Mouse (Mus musculus) left cerebral cortex, adult 2 months (tissue): ENCODE data around the gene Hapln4. TPM values are rescaled to one million over a fixed set of nuclear protein-coding genes. Genes with fewer than 3 reads are reported as not detected.

Source experiments
- DNase-seq, 2 experiments: peaks; one replicate each; pipeline ENCODE4 v3.0.0; 2021 to 2022; ENCODE audit warnings: low spot score in 2 of 2, mixed read lengths in 1 of 2; ENCODE audit errors: extremely low spot score in 1 of 2
- H3K27ac ChIP-seq: fragments of 200-600 bp; 2 replicates; pipeline ENCODE4 v1.8.1; 2022
- H3K4me3 ChIP-seq: fragments of 200-600 bp; 2 replicates; pipeline ENCODE4 v1.8.1; 2022
- CTCF ChIP-seq: fragments of 200-600 bp; IDR thresholded peaks from 2 replicates; pipeline ENCODE4 v1.8.1; 2022; ENCODE audit warnings: antibody characterized with exemption, mild to moderate bottlenecking, moderate library complexity
- intact Hi-C: fragments of 180-260 bp; cut with DNase I; formaldehyde crosslinking; loops from one replicate; pipeline ENCODE4 v1.15.1; 2025
- total RNA-seq, 2 experiments: library from RNA; stranded (reverse); gene quantifications; 2 replicates each; pipeline ENCODE4 v1.2.3; 2021

The Hapln4 gene
- total RNA-seq, 2 experiments from 2014 or later = 101 to 106 TPM

DNA sequence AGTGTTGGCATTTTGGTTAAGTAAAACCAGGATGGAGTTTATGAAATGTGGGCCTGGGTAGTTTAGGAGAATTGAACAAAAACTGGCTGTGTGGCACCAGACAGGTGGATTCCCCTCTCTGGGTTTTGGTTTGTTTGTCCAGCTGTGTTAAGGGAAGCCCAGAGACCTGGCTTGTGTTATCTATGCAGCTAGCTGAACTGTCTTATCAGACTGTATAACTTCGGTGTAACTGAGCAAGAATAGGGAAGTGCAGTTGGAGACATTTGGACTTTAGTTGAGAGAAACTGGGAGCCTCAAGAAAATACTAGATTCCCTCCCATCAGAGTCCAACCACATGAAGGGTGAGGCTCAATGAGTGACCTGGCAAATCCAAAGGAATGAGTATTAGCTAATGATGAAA is 9.6 kb upstream of the Hapln4 start:
- intact Hi-C loops = no loop called here
- no peak for DNase-seq
- Histone ChIP-seq H3K27ac (no peak overlapping the region), H3K4me3 (no peak overlapping the region)
- TF ChIP-seq CTCF = no peak

DNA sequence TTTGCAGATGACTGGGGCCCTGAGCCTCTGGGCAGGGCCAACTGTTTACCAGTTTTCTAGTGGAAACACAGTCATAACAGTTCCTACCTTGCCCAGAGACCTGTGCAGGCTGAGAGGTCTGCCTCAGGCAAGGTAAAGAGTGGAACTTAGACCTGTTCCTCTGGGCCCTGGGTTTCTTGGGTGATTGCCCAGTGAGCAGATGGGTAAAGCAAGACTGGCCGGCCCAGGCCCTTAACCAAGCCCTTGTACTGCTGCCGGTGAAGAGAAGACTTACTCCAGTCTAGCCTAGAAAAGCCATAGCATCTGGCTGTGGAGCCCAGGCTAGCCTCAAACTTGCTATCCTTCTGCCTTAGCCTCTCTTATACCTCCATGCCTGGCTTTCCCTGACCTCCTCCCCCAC is 1.3 kb upstream of the Hapln4 start:
- no peak overlapping the region for H3K27ac ChIP-seq
- TF ChIP-seq CTCF = no peak
- no peak for DNase-seq
- intact Hi-C loops = no loop called here
- H3K4me3 ChIP-seq = no peak overlapping the region

DNA sequence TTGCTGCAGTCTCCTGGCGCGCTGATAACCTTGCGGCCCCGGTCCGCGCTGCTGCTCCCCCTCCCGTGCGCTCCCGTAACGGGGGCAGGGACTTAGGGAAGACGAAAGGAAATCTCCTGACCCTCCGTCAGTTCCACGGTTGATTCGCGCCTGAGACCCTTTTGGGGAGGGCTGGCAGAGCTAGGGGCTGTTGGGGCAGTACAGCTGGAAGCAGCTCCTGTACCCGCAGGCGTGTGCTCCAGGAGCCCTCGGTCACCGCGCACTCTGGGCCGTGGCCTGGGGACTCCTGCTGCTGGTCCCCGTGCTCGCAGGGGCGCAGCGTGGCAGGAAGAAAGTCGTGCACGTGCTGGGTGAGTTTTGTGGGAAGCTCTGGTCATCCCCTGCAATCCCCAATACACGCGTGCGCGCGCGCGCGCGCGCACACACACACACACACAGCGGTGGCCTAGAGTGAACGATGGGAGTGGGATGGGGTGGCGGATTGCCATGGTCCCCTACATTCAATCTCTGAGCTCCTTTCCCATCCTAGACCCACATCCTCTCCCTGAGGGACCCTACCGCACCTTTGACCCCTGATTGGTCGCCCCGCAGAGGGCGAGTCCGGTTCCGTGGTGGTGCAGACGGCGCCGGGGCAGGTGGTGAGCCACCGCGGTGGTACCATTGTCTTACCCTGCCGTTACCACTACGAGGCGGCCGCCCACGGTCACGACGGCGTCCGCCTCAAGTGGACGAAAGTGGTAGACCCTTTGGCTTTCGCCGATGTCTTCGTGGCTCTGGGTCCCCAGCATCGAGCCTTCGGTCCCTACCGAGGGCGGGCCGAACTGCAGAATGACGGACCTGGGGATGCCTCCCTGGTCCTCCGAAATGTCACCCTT is 1.2 kb downstream of the Hapln4 start:
- TF ChIP-seq CTCF = peak; percentile 12
- Histone ChIP-seq H3K4me3 (peak overlapping the region; percentile 57), H3K27ac (peak overlapping the region; percentile 45)
- intact Hi-C loops = no loop called here
- peak in 1 of 2 experiments; percentile 36 for DNase-seq

DNA sequence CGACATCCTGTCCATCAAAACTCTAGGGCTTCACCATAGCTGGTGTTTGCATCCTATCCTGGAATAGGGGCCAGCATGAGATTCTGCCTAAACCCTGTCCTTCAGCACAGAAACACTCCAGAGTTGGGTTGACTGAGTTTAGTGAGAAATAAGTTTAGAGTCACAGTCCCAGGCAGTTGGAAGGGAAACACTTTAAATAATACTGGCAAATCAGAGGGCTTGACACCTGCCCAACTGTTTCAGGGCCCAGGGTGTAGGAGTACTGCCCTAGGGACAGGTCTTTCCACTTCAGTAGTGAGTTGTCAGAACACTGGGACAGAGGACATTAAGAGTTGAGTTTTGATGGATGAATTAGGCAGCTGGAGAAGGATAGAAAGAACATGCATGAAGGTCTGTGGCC is 2.9 kb downstream of the Hapln4 start:
- intact Hi-C loops = loop anchor here (2.0 kb wide), 1 partner anchor 35 kb away; the partner anchor contains the start of gene Ncan
- Histone ChIP-seq H3K4me3 (no peak overlapping the region), H3K27ac (no peak overlapping the region)
- TF ChIP-seq CTCF = no peak
- DNase-seq = no peak

DNA sequence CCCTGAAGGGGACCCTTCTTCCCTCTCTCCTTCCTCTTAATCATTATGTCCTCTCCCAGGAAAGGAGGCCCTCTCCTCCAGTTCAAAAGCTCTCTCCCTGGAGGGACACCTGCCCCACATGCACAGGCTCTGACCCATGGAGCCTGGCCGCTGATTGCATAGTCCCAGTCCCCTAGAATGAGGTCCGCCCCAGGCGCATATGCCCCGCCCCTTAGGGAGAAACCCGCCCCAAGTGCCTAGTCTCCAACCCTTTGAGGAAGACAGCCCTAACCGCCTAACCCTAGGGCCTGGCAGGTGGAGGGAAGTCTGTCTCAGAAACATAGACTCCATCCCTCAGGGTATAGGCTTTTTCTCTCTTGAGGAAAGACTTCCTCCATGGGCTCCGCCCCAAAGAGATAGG is 4.0 kb downstream of the Hapln4 start:
- no peak for DNase-seq
- TF ChIP-seq CTCF = no peak
- Histone ChIP-seq H3K4me3 (no peak overlapping the region), H3K27ac (no peak overlapping the region)
- intact Hi-C loops = loop anchor here (2.0 kb wide), 1 partner anchor 34 kb away; the partner anchor contains the start of gene Ncan

DNA sequence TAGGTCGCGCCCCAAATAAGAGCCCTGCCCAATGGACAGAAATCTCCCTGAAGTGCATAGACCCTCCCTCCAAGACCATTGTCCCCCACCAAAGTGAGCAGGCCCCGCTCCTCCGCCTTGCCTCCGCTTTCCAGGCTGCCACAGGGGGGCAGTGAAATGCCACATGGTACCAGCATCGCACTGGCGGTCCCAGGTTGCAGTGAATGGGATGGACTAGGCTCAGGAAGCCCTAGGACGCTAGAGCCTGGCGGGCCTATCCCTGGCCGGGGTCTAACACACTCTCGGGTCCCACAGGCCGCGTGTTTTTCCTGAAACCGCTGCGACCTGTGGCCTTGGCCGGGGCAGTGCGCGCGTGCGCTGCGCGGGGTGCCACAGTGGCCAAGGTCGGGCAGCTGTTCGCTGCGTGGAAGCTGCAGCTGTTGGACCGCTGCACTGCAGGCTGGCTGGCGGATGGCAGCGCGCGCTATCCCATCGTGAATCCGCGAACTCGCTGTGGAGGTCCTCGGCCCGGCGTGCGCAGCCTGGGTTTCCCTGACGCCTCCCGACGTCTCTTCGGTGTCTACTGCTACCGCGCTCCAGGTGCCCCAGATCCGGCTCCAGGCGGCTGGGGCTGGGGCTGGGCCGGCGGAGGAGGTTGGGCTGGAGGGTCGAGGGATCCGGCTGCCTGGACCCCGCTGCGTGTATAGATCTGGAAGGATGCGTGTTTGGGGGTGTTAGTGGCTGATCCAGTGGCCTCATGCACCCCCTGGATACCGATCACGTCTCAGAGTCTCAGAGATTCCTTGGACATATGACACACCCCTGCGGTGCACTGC is 4.8 kb downstream of the Hapln4 start:
- Histone ChIP-seq H3K4me3 (peak overlapping the region; percentile 41), H3K27ac (peak overlapping the region; percentile 11; the same call in 1 of the 2 replicates)
- DNase-seq = peak; percentile 65 to 77
- TF ChIP-seq CTCF = peak; percentile 77
- intact Hi-C loops = loop anchor here (1.0 to 2.0 kb wide), 2 partner anchors 33 to 78 kb away; partner anchors contain the start of gene Ncan

DNA sequence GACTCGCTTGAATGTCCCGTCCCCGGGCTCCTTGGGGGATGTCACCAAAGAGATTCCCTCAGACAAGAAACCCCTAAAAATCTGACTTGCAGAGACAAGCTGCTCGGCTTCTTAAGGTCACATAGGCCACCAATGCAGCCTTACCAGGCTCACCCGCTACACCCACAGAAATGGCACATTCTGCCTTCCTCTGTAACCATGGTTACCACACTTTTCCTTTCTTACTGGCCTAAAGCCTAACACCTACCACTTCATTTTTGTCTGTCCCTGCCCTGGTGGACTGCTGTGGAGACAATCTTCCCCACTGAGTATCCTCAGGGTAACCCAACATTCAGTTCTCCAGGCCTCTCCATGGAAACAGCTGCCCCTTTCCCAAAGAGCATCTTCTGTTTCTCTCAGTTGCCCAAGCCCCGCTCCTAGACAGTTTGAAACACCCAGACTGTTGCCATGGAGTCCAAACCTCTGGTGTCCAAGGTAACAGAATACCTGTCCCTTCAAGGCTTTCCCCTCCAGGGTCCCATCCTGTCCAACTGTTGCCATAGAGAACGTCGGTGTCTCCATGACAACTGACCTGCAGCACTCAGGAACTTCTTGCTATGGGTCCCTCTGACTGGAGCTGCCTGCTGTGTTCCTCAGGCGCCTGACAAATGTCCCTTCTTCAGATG is 6.2 kb downstream of the Hapln4 start:
- H3K4me3 ChIP-seq = no peak overlapping the region

DNA sequence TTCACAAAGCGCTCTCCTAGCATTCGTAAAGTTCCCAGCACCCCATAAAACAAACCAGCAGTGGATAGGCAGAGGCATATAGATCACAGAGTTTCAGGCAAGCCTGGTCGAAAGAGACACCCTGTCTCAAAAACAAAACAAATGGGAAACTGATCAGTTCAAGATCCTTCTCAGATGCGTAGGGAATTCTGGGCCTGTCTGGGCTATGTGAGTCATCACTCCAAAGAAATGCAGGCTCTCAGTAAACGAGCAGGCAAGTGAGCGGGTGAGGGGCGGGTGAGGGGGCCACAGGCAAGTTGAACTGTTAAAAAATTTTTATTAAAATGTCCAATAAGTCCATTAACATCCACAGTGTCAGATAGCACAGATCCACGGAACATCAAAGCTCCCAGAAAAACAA is 9.5 kb downstream of the Hapln4 start:
- TF ChIP-seq CTCF = no peak
- DNase-seq = no peak

More for the DNA sequence above, 6.2 kb downstream of the Hapln4 start:
- no peak for DNase-seq
- H3K27ac ChIP-seq = peak overlapping the region; percentile 55; the same call in 1 of the 2 replicates
- no peak for TF ChIP-seq CTCF
- intact Hi-C loops = no loop called here

DNA sequence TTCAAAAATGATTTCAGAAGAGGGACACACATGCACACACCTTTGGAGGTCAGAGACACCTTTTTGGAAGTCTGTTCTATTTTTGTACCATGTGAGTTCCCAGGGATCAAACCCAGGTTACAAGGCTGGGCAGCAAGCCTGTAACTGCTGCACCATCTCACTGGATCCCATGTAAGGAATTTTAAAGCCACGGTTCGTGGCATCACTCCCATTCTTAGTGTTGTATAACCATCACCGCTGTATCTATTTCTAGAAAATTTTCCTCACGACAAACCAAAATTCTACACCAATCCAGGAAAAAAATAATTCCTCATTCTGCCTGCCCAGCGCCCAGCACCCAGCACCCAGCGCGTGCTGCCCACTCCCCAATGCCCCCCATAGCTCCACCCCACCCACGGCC is 16.0 kb downstream of the Hapln4 start:
- H3K27ac ChIP-seq = peak overlapping the region; percentile 94
- no peak overlapping the region for H3K4me3 ChIP-seq
- no peak for TF ChIP-seq CTCF
- intact Hi-C loops = no loop called here
- DNase-seq = peak in 1 of 2 experiments; percentile 54

More for the DNA sequence above, 9.5 kb downstream of the Hapln4 start:
- Histone ChIP-seq H3K4me3 (no peak overlapping the region), H3K27ac (peak overlapping the region; percentile 58)
- intact Hi-C loops = no loop called here

DNA sequence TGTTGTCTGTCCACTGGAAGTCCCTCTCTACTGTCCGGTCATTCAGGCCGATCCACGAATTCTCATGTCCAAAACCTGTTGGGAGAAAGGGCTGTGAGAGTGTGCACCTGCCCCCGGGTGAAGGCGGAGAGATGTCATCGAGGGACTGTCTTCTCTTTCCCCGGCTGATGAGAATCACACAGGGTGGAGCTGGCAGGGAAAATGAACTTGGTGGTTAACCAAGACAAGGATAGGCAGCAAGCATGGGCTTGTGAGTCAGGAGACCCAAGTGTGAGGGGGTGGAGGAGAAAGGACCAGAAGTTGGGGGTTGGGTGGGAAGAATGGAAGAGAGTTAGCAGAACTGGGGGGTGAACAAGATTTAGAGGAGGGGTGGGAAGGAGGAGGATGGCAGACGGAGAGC is 17.0 kb downstream of the Hapln4 start:
- DNase-seq = peak in 1 of 2 experiments; percentile 55
- Histone ChIP-seq H3K4me3 (no peak overlapping the region), H3K27ac (peak overlapping the region; percentile 94)
- TF ChIP-seq CTCF = no peak
- intact Hi-C loops = loop anchor here (1.0 kb wide), 1 partner anchor 18 kb away; no protein-coding TSS in a partner anchor

DNA sequence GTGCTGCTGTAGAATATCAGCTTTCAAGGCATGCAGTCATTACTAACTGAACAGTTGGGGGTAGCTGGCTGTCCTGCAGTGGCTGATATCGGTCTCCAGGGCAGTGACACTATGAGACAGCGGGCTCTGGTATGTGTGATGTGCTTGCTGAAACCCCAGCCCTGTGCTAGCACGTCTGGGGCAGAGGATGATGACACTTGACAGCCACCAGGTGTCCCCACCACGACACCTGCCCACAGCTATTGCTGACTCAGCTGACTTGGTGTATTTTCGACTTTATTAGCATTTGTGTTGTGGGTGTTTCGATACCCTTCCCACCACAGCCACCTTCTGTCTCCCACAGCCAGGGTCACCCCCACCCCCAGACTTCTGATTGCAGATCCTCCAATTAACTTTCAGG is 21.2 kb downstream of the Hapln4 start:
- TF ChIP-seq CTCF = peak; percentile 56
- Histone ChIP-seq H3K27ac (peak overlapping the region; percentile 67), H3K4me3 (no peak overlapping the region)
- intact Hi-C loops = no loop called here
- DNase-seq = peak in 1 of 2 experiments; percentile 41
